Mouse (Mus musculus) olfactory bulb, adult 2 months (tissue): ENCODE results near the gene Plekha3.

Experiments
- CTCF ChIP-seq: fragments of 200-500 bp; IDR thresholded peaks from 2 replicates; pipeline ENCODE4 v1.5.1; 2012; ENCODE audit warnings: low read depth, mild to moderate bottlenecking, low read length, moderate library complexity; ENCODE audit not compliant: insufficient read depth
- POLR2A ChIP-seq: fragments of 200-500 bp; IDR thresholded peaks from 2 replicates; pipeline ENCODE4 v1.6.1; 2012; ENCODE audit warnings: mild to moderate bottlenecking, low read depth, low read length, moderate library complexity; ENCODE audit not compliant: insufficient read depth

DNA sequence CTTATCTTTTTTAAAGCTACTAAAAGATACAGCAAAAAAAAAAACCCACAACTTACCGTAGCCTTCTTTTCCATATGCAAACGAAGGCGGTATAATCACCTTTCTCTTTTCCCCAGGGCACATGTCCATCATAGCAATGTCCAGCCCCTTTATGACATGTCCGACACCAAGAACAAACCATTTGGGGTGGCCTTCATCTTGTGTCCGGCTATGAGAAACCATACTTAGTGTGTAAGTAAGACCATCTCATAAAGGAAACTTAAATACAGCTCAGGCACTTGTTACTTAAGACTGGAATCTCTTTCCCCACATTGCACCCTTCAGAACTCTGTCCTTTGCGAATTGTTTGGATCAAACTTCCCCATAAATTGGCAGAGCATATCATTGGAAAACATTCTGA is 3.4 kb upstream of the Plekha3 start:
- no peak for TF ChIP-seq POLR2A
- no peak for TF ChIP-seq CTCF
